Mouse (Mus musculus) ovary, postnatal 36 days (tissue): Measurements from ENCODE around the gene Lhx1.

Source experiments
- DNase-seq: peaks from one replicate; pipeline ENCODE4 v3.0.0; 2022; ENCODE audit warnings: low spot score, mixed read lengths

The Lhx1 gene

DNA sequence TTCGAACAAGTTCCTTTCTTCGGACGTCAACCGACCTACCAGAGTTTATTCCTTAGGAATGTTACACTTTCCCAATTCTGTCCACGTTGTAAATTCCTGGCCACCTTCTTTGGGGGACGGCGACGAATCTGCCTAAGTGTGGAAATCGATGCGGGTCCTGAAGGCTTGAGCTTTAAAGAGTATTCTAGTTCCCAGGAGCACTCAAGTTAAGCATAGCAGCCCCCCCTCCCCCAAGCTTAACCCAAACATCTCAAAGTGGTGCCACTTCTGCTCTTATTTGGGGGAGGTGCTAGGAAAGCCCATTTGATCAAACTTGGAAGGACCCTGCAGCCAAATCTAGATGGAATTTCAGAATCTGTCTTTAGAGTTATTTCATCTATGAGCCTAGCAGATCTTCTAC, 1.1 kb upstream of the Lhx1 start:
- DNase-seq: no peak

- DNase-seq: peak; percentile 10
Observed at GRCm38 (mm10) chr11:84524511-84525270, 644 bp downstream of the Lhx1 start.

DNA sequence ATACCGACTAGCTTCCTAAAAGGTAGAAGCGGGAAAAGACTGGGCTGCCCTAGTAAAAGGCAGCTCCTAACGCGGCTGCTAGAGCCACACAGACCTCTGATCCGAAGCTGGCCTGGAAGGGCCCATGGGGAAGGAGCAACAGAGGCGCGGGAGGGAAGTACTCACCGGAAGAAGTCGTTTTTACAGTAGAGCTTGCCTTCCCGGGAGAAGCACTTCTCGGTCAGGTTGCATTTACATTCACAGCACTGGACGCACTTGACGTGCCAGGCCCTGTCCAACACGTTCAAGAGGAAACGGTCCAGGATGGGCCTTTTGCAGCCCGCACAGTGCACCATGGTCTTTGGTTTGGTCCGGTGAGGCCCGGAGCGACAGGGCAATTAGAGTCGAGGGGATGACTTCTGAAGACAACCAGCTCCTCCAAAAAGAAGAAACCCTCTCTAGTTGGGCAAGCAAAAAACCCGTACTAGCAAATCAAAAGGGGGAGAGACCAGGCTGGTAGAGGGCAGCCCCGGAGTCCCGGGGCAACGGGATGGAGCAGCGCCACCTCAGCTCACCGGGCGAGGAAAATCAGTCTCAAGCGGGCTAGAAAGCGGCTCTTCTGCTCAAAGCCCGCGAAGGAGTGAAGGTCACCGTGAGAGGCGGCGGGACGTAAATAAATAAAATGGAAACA, 1.4 kb downstream of the Lhx1 start:
- DNase-seq: peak; percentile 9

GRCm38 (mm10) chr11:84523321-84523831, 2.0 kb downstream of the Lhx1 start:
- peak; percentile 8 for DNase-seq

DNA sequence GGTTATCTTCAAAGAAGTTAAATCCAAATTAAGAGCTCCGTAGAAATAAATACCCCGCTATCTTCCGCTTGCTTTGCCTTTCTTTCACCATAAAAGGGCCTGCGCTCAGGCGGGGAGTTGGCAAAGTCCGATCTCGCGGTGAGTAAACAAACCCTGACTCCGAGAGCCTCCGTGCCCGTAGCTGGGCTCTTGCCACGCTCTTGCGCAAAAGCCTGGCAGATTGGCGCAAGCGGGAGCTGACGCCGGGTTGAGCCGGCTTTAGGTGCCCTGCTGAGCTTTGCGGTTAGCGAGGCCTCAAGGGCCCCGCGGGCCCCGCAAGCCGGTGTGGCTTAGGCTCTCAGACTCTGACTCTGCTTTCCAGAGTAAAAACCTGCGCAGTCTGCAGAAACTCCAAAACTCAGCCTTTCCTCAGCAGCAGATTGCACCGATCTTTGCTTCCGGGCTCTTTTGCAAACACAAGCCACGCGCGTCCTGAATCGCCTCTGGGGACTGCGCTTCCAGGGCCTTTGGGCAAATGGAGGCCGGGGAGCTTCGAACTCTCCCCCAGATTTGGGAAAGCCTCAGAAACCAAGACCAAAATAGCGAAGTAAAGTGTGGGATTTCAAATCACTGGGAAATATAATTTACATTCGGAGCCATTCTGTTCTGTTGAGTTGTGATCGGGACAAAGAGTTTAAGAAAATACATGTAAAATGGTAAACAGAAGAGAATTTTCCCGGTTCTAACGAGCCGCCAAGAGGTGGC, 2.6 kb downstream of the Lhx1 start:
- DNase-seq: peak; percentile 78

DNA sequence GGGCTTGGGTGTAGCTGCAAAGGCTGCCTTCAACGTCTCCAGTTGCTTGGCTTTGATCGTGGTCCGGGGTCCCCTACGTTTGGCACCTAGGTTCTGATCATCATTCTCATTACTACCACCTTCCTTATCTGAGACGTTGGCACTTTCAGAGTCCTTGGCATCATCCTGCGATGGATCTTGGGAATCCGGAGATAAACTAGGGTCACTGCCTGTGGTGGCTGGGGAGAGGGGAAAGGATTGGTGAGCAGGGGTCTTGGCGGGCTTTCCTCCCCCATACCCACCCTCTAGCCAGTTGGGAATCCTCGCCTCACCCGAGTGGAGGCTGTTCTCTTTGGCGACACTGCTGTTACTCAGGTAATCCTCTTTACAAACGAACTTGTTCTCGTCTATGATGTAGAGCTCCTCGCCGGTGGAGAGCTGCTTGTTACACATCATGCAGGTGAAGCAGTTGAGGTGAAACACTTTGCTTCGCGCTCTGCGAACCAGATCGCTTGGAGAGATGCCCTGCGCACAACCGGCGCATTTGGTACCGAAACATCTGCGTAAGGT, 3.5 kb downstream of the Lhx1 start:
- DNase-seq: no peak

DNA sequence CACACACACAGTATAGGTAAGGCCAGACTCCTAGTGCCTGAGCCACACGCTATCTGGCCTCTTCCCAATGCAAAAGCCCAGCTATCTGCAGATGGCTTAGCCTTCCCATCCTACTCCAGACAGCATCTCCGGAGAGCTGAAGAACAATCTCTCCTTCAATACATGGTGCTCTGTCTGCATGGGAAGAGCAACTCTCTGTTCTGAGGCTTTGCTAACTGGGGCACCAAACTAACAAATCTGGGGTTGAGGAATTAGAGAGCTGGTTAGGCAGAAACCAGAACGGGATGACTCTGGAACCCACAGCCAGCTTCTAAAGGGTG, 4.3 kb downstream of the Lhx1 start:
- DNase-seq: no peak

DNA sequence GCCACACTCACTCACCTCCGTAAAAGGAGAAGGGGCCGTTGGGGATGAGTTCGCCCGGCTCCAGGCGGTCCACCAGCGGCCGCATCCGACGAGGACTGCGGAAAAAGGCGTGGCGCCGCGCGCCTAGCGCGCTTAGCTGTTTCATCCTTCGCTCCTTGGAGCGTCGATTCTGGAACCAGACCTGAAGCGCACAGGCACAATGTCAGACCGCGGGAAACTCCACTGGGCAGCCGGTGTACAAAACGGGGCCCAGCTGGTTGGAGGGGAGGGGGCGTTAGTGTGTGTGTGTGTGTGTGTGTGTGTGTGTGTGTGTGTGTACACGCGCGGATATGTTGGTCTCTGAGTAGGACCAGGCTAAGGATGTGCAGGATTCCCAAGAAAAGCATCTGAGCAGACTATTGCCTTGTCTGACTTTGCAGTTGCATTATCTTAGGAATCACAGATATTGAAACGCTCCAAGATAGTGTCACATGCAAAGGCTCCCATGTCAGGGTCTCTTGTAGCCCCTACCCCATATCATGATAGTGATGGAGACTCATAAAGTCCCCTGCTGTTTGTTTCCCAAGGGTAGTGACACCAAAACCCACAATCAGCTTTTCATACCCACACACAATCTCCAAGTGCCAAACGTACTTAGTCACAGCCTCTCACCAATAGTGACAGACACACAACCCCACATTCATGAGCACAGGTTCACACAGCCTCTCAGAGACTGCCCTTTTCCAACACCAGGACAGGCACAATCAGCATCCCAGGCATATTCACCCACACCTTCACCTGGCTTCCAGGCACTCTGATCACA, 4.9 kb downstream of the Lhx1 start:
- no peak for DNase-seq

GRCm38 (mm10) chr11:84519576-84520268, 5.6 kb downstream of the Lhx1 start:
- no peak for DNase-seq

DNA sequence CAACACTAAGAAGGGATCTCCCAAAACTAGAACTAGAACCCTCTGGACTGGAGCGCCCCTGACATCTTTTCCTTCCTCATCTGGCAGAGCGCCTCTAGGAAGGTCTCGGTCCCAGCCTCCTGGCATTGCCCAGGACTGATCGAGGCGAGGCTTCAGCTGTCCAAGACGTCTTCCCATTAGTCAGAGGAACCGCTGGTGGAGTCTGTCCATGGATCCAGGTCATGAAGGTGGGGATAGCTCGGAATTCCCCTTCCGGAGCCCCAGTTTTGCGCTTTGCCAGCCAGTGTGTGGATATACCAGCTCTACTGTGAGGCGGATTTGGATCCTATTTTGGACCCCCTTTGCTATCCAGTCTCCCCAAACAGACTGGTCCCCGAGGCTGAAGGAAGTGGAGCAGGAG, 6.3 kb downstream of the Lhx1 start:
- DNase-seq: no peak

- DNase-seq: no peak
Observed at GRCm38 (mm10) chr11:84518261-84518660, 7.1 kb downstream of the Lhx1 start.

DNA sequence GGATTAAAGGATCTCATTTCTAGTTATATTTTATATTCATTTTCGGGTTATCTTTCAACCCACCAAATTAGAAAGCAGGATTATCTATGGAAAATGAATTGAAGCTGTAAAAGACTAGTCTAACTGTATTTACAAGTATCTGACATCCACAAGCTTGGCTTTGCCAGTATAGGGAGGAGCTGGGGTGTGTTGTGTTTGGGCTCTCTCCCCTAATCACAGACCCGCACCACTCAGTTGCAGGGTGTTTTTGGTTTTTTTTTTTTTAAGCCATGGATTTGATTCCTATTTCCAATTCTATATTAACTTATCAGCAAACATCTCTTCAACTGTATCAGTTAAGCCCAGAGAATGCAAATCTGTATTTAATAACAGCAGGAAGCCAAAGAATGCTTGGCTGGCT, 7.9 kb downstream of the Lhx1 start:
- DNase-seq: no peak

GRCm38 (mm10) chr11:84516501-84517240, 8.7 kb downstream of the Lhx1 start:
- no peak for DNase-seq

GRCm38 (mm10) chr11:84513171-84514116, 11.9 kb downstream of the Lhx1 start, which contains the start of gene Aatf:
Gene Aatf (minus strand): TSS chr11:84513522.
- DNase-seq: peak; percentile 97

DNA sequence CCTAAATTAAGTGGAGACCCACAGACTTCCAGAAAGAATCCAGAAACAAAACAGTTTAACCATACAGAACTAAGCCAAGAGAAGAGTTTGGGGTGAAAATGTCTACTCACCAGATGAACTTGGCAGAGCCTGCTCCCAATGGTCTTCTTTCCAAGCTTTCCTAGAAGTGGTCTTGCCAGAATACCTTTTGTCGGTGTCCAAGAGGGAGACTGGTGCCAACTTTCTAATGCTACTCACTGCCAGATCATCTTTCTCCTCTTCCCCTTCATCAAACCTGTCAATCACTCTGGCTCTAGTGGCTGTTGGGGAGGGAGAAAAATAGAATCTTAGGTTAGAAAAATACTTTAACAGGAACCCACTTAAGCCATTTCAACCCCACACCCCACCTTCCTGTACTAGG, 13.3 kb downstream of the Lhx1 start:
- DNase-seq: no peak

GRCm38 (mm10) chr11:84504296-84504695, 21.0 kb downstream of the Lhx1 start:
- no peak for DNase-seq

DNA sequence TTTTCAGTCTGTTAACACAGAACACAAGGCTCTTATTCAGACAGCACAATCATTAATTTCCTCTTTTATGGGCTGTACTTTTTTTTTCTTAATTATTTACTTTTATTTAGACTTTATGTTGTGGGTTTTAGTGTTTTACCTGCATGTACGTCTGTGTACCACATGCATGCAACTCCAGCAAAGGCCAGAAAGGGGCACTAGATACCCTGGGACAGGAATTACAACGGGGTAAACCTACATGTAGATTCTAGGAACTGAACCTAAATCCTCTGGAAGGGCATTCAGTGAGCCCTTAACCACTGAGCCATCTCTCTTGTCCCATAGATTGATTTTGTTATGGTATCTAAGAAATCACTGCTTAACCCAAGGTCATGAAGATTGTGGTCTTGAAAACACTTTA, 27.4 kb downstream of the Lhx1 start:
- no peak for DNase-seq

DNA sequence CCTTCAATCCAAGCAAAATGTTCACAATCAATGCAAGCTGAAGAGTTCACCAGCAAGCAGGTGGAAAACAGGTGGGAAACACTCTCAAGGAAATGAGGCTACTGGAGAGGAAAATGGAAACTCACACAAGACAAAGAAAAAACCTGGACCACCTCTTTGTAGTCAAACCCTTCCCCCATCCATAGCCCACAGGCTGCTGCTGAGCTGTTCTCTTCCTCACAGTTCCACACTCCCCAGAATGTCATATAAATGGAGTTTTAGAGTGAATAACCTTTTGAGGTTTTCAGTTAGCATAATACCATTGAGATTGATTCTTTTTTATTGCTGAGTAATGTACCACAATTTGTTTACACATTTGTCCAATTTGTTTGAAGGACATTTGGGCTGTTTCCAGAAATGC, 28.4 kb downstream of the Lhx1 start:
- no peak for DNase-seq

DNA sequence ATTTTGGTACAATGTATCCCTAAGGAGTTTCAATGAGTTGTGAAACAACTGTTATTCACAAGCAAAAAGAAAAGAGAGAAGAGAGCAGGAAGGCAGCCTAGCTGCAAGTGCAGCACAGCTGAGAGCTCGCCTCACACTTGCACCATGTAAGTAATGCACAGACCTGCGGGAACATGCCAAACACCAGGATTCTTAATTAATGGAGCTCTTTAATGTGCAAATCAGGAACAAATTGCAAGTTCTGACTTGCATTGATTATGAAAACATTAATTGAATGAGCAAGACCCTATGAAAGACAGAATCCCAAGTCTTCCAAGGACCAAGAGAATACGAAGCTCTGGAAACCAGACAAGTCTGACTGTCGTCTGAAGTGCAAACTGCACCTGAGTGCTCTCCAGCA, 29.6 kb downstream of the Lhx1 start:
- DNase-seq: no peak
